In the genomic region with DNA sequence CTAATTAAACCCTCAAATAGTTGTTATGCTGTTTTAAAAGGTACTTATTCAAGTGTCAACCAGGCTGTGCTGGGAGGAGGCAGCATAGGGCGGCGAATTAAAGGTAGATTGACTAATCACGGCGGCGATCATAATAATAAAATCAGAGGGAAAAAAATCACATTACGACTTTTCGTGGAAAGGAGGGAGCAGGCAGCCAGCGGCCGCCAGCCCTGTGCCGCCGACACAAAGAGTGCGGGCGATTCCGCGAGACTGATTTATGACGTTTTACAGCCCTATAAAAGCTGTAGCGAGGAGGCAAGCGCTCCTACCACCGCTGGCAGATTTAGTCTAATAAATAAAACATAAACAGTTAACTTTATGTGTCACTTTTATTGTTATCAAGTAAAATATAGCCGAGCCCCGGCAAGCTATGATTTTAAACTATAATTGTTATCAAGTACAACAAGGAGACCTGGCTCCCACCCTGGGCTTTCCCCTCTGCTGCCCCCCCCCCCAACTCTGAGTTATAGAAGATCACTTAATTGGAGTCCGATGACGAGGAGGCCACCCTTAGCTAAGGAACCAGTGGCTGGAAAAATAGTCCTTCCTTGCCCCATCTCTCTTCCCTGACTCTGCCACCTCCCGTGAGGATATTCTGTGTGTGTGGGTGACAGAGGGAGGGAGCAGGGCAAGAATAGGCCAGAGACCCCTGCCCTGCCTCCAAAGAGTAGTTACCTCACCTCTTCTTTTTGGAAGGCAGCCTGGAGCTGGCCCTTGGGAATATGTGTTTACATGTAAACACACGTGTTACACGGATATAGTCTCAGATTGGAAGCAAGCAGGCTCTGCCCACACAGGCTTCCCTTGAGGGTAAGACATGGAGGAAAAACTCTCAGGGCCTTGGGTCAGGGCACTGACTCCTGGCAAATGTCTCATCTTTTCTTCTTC, we compare ENCODE assay signal across 13 mouse cellular contexts. TPM values are rescaled to one million over a fixed set of nuclear protein-coding genes. Genes with fewer than 3 reads are reported as not detected.
A peak's percentile ranks its signal among the peaks of the same experiment; 100 is the strongest.
DNase-seq lines count a peak whose midpoint lies in the region; ATAC-seq and TF ChIP-seq lines count a peak whose summit lies in the region.
"Had no signal": no experiment of that assay in that cellular context is flagged by ENCODE, and none has a peak within 500 bp of the region (broad histone marks: within the 10 kb centered on the region; RNA-seq: fewer than 3 reads in every experiment).

No protein-coding gene starts in this region.

- WGBS in liver, embryonic 11.5 days: 4% methylated on average over 26 of the region's 26 CpGs
- WGBS in liver, postnatal 0 days (ENCODE audit: insufficient replicate concordance): 3% methylated on average over 26 of the region's 26 CpGs
- WGBS in embryonic facial prominence, embryonic 10.5 days: 1% methylated on average over 26 of the region's 26 CpGs
- 4% methylated on average over 26 of the region's 26 CpGs for WGBS in intestine, embryonic 15.5 days
- 10% methylated on average over 26 of the region's 26 CpGs for WGBS in stomach, embryonic 15.5 days

- no peak overlapping the region for H3K9ac ChIP-seq in liver, embryonic 11.5 days (ENCODE audit: low read depth, low read length)
- no peak overlapping the region for H3K9ac ChIP-seq in liver, postnatal 0 days (replicated peaks)
- no peak overlapping the region for H3K9ac ChIP-seq in intestine, embryonic 15.5 days
- H3K9ac ChIP-seq in stomach, embryonic 15.5 days: no peak overlapping the region
- H3K9ac ChIP-seq: embryonic facial prominence, embryonic 15.5 days had no signal

- 0 out of 2 replicates have a peak overlapping the region, but pooled peaks have one; percentile 17 for H3K4me2 ChIP-seq in liver, embryonic 11.5 days
- no peak overlapping the region for H3K4me2 ChIP-seq in liver, postnatal 0 days (ENCODE audit: low read depth, low read length)
- peak overlapping the region; percentile 36 for H3K4me2 ChIP-seq in intestine, embryonic 15.5 days (replicated peaks)
- H3K4me2 ChIP-seq in stomach, embryonic 15.5 days: peak overlapping the region; percentile 32; the same call in 1 of the 2 replicates
- H3K4me2 ChIP-seq: embryonic facial prominence, embryonic 15.5 days had no signal

- intact Hi-C loops in heart, postnatal 25 days (cut with DNase I): no loop called here

- no peak for DNase-seq in liver, embryonic 11.5 days (ENCODE audit: low spot score)
- no peak for DNase-seq in liver, postnatal 0 days
- peak; percentile 39 for DNase-seq in embryonic facial prominence, embryonic 10.5 days (ENCODE audit: low spot score)
- no peak for DNase-seq in heart, postnatal 25 days (ENCODE audit: low spot score)
- DNase-seq: cerebellum, adult 11 months; layer of hippocampus, adult 9-11 months; lung, postnatal 36 days; right cerebral cortex, postnatal 14 days had no signal

- TF ChIP-seq EP300 in liver, postnatal 0 days (IDR thresholded peaks at IDR 0.05; ENCODE audit: low read depth): no peak

- H3K9me3 ChIP-seq in liver, embryonic 11.5 days (ENCODE audit: control insufficient read depth, low read length): no peaks in the 10 kb centered on the region
- no peaks in the 10 kb centered on the region for H3K9me3 ChIP-seq in liver, postnatal 0 days (ENCODE audit: low read length)
- no peaks in the 10 kb centered on the region for H3K9me3 ChIP-seq in embryonic facial prominence, embryonic 10.5 days
- H3K9me3 ChIP-seq in intestine, embryonic 15.5 days: no peaks in the 10 kb centered on the region
- H3K9me3 ChIP-seq in stomach, embryonic 15.5 days: no peaks in the 10 kb centered on the region
- H3K9me3 ChIP-seq: embryonic facial prominence, embryonic 15.5 days had no signal

- H3K4me3 ChIP-seq in liver, embryonic 11.5 days (ENCODE audit: low read depth, low read length): no peak overlapping the region
- no peak overlapping the region for H3K4me3 ChIP-seq in liver, postnatal 0 days (ENCODE audit: low read depth, low read length)
- no peak overlapping the region for H3K4me3 ChIP-seq in embryonic facial prominence, embryonic 10.5 days
- no peak overlapping the region for H3K4me3 ChIP-seq in intestine, embryonic 15.5 days (replicated peaks)
- H3K4me3 ChIP-seq in stomach, embryonic 15.5 days (replicated peaks): no peak overlapping the region; the same call in 1 of the 2 replicates
- H3K4me3 ChIP-seq: embryonic facial prominence, embryonic 15.5 days had no signal

- peaks cover 96% of the 10 kb centered on the region for H3K27me3 ChIP-seq in liver, embryonic 11.5 days (replicated peaks; ENCODE audit: control insufficient read depth, insufficient read depth, low read length)
- peaks cover 97% of the 10 kb centered on the region for H3K27me3 ChIP-seq in liver, postnatal 0 days (ENCODE audit: insufficient read depth, low read length)
- H3K27me3 ChIP-seq in embryonic facial prominence, embryonic 10.5 days (replicated peaks; ENCODE audit: low read depth, poor library complexity, severe bottlenecking): peaks cover 100% of the 10 kb centered on the region
- peaks cover 71% of the 10 kb centered on the region for H3K27me3 ChIP-seq in intestine, embryonic 15.5 days (replicated peaks)
- peaks cover 19% of the 10 kb centered on the region for H3K27me3 ChIP-seq in stomach, embryonic 15.5 days (replicated peaks)

- ATAC-seq in liver, embryonic 11.5 days (replicated peaks; ENCODE audit: low FRiP score): no peak
- no peak for ATAC-seq in liver, postnatal 0 days
- peak; percentile 52; the same call in 1 of the 2 replicates for ATAC-seq in intestine, embryonic 15.5 days
- ATAC-seq in stomach, embryonic 15.5 days (ENCODE audit: insufficient read depth, low FRiP score, low read depth): no peak
- ATAC-seq in erythroid progenitor cell, adult 5-6 weeks (replicated peaks; ENCODE audit: low FRiP score, poor library complexity, severe bottlenecking): no peak

- TF ChIP-seq CTCF in liver, postnatal 0 days (IDR thresholded peaks at IDR 0.05; ENCODE audit: low read depth): no peak

- H3K4me1 ChIP-seq in liver, embryonic 11.5 days (replicated peaks; ENCODE audit: control insufficient read depth, insufficient read depth, low read length): 0 out of 2 replicates have a peak, but pooled peaks cover 3% of the 10 kb centered on the region
- no peaks in the 10 kb centered on the region for H3K4me1 ChIP-seq in liver, postnatal 0 days (ENCODE audit: insufficient read depth)
- H3K4me1 ChIP-seq in embryonic facial prominence, embryonic 10.5 days: peaks cover 5% of the 10 kb centered on the region; the same call in 1 of the 2 replicates
- peaks cover 23% of the 10 kb centered on the region for H3K4me1 ChIP-seq in intestine, embryonic 15.5 days (replicated peaks)
- peaks cover 8% of the 10 kb centered on the region; the same call in 1 of the 2 replicates for H3K4me1 ChIP-seq in stomach, embryonic 15.5 days

- H3K27ac ChIP-seq in liver, embryonic 11.5 days (ENCODE audit: low read depth, low read length): no peak overlapping the region
- H3K27ac ChIP-seq in liver, postnatal 0 days (ENCODE audit: low read depth): no peak overlapping the region
- no peak overlapping the region for H3K27ac ChIP-seq in embryonic facial prominence, embryonic 10.5 days (replicated peaks)
- H3K27ac ChIP-seq in intestine, embryonic 15.5 days: peak overlapping the region; percentile 17; the same call in 1 of the 2 replicates
- peak overlapping the region; percentile 31; the same call in 1 of the 2 replicates for H3K27ac ChIP-seq in stomach, embryonic 15.5 days
- H3K27ac ChIP-seq: embryonic facial prominence, embryonic 15.5 days had no signal

- H3K36me3 ChIP-seq in liver, embryonic 11.5 days (ENCODE audit: control insufficient read depth, insufficient read depth, low read length): no peaks in the 10 kb centered on the region
- no peaks in the 10 kb centered on the region for H3K36me3 ChIP-seq in liver, postnatal 0 days (replicated peaks; ENCODE audit: insufficient read depth, low read length)
- no peaks in the 10 kb centered on the region for H3K36me3 ChIP-seq in embryonic facial prominence, embryonic 10.5 days (replicated peaks)
- no peaks in the 10 kb centered on the region for H3K36me3 ChIP-seq in intestine, embryonic 15.5 days
- no peaks in the 10 kb centered on the region for H3K36me3 ChIP-seq in stomach, embryonic 15.5 days
- H3K36me3 ChIP-seq: embryonic facial prominence, embryonic 15.5 days had no signal

RNA-seq across cellular contexts. Expression of a gene that starts 14.2 kb away (rescaled TPM):
- polyA plus RNA-seq in liver, embryonic 11.5 days (2014; fragmentation: Nextera tagmentation; extraction: Ambion mirVana): 5.9 and 6.2 TPM in 2 replicates
- 0.07 and 0.11 TPM in 2 replicates for polyA plus RNA-seq in liver, postnatal 0 days (2015; fragmentation: Nextera tagmentation; extraction: Ambion mirVana)
- polyA plus RNA-seq in embryonic facial prominence, embryonic 10.5 days (2016; fragmentation: Nextera tagmentation; extraction: Ambion mirVana): 0.11 and 0.16 TPM in 2 replicates
- 9.5 and 10.6 TPM in 2 replicates for polyA plus RNA-seq in intestine, embryonic 15.5 days (2015; fragmentation: Nextera tagmentation; extraction: Ambion mirVana)
- 16.2 and 17.3 TPM in 2 replicates for polyA plus RNA-seq in stomach, embryonic 15.5 days (2015; fragmentation: Nextera tagmentation; extraction: Ambion mirVana)
- total RNA-seq in heart, postnatal 25 days (2021): not detected
- total RNA-seq in erythroid progenitor cell, adult 5-6 weeks (2015; ENCODE audit: low replicate concordance): not detected in 2 replicates
- total RNA-seq in erythroid progenitor cell, adult 5-6 weeks (2017; ENCODE audit: low replicate concordance): not detected in 2 replicates

RNA-seq across cellular contexts. Expression of a gene that starts 34.9 kb away (rescaled TPM):
- polyA plus RNA-seq in liver, embryonic 11.5 days (2014; fragmentation: Nextera tagmentation; extraction: Ambion mirVana): 1.3 and 1.5 TPM in 2 replicates
- polyA plus RNA-seq in liver, postnatal 0 days (2015; fragmentation: Nextera tagmentation; extraction: Ambion mirVana): not detected in 2 replicates
- not detected in 2 replicates for polyA plus RNA-seq in embryonic facial prominence, embryonic 10.5 days (2016; fragmentation: Nextera tagmentation; extraction: Ambion mirVana)
- 5.7 and 6.1 TPM in 2 replicates for polyA plus RNA-seq in intestine, embryonic 15.5 days (2015; fragmentation: Nextera tagmentation; extraction: Ambion mirVana)
- polyA plus RNA-seq in stomach, embryonic 15.5 days (2015; fragmentation: Nextera tagmentation; extraction: Ambion mirVana): 2.6 and 4.7 TPM in 2 replicates
- total RNA-seq in heart, postnatal 25 days (2021): not detected
- 1.1 TPM in 1 of 2 replicates, not detected in the other for total RNA-seq in erythroid progenitor cell, adult 5-6 weeks (2015; ENCODE audit: low replicate concordance)
- not detected in 2 replicates for total RNA-seq in erythroid progenitor cell, adult 5-6 weeks (2017; ENCODE audit: low replicate concordance)

RNA-seq across cellular contexts. Expression of a gene that starts 42.5 kb away (rescaled TPM):
- 1.3 and 1.9 TPM in 2 replicates for polyA plus RNA-seq in liver, embryonic 11.5 days (2014; fragmentation: Nextera tagmentation; extraction: Ambion mirVana)
- polyA plus RNA-seq in liver, postnatal 0 days (2015; fragmentation: Nextera tagmentation; extraction: Ambion mirVana): not detected in 2 replicates
- not detected in 2 replicates for polyA plus RNA-seq in embryonic facial prominence, embryonic 10.5 days (2016; fragmentation: Nextera tagmentation; extraction: Ambion mirVana)
- 6.2 and 7.0 TPM in 2 replicates for polyA plus RNA-seq in intestine, embryonic 15.5 days (2015; fragmentation: Nextera tagmentation; extraction: Ambion mirVana)
- polyA plus RNA-seq in stomach, embryonic 15.5 days (2015; fragmentation: Nextera tagmentation; extraction: Ambion mirVana): 1.4 and 1.9 TPM in 2 replicates
- not detected for total RNA-seq in heart, postnatal 25 days (2021)
- not detected in 2 replicates for total RNA-seq in erythroid progenitor cell, adult 5-6 weeks (2015; ENCODE audit: low replicate concordance)
- not detected in 2 replicates for total RNA-seq in erythroid progenitor cell, adult 5-6 weeks (2017; ENCODE audit: low replicate concordance)
- polyA plus RNA-seq: embryonic facial prominence, embryonic 15.5 days; heart, embryonic 16.5 days had no signal

RNA-seq across cellular contexts. Expression of a gene that starts 56.7 kb away (rescaled TPM):
- 0.22 and 0.49 TPM in 2 replicates for polyA plus RNA-seq in liver, embryonic 11.5 days (2014; fragmentation: Nextera tagmentation; extraction: Ambion mirVana)
- polyA plus RNA-seq in liver, postnatal 0 days (2015; fragmentation: Nextera tagmentation; extraction: Ambion mirVana): not detected in 2 replicates
- polyA plus RNA-seq in embryonic facial prominence, embryonic 10.5 days (2016; fragmentation: Nextera tagmentation; extraction: Ambion mirVana): not detected in 2 replicates
- 1.3 and 1.4 TPM in 2 replicates for polyA plus RNA-seq in intestine, embryonic 15.5 days (2015; fragmentation: Nextera tagmentation; extraction: Ambion mirVana)
- 0.06 TPM in 1 of 2 replicates, not detected in the other for polyA plus RNA-seq in stomach, embryonic 15.5 days (2015; fragmentation: Nextera tagmentation; extraction: Ambion mirVana)
- not detected for total RNA-seq in heart, postnatal 25 days (2021)
- not detected in 2 replicates for total RNA-seq in erythroid progenitor cell, adult 5-6 weeks (2015; ENCODE audit: low replicate concordance)
- not detected in 2 replicates for total RNA-seq in erythroid progenitor cell, adult 5-6 weeks (2017; ENCODE audit: low replicate concordance)
- polyA plus RNA-seq: embryonic facial prominence, embryonic 15.5 days; heart, embryonic 16.5 days had no signal

Comparison
In these comparisons a context has a peak if more than half of its experiments do, and no peak if none do; other contexts are left out.
1. H3K27ac ChIP-seq: peak in intestine, embryonic 15.5 days (single experiment) and stomach, embryonic 15.5 days (single experiment); none in liver, embryonic 11.5 days (single experiment), liver, postnatal 0 days (single experiment) and embryonic facial prominence, embryonic 10.5 days (single experiment).